Mouse (Mus musculus): Measurements from ENCODE around the gene Ccdc96.

DNA sequence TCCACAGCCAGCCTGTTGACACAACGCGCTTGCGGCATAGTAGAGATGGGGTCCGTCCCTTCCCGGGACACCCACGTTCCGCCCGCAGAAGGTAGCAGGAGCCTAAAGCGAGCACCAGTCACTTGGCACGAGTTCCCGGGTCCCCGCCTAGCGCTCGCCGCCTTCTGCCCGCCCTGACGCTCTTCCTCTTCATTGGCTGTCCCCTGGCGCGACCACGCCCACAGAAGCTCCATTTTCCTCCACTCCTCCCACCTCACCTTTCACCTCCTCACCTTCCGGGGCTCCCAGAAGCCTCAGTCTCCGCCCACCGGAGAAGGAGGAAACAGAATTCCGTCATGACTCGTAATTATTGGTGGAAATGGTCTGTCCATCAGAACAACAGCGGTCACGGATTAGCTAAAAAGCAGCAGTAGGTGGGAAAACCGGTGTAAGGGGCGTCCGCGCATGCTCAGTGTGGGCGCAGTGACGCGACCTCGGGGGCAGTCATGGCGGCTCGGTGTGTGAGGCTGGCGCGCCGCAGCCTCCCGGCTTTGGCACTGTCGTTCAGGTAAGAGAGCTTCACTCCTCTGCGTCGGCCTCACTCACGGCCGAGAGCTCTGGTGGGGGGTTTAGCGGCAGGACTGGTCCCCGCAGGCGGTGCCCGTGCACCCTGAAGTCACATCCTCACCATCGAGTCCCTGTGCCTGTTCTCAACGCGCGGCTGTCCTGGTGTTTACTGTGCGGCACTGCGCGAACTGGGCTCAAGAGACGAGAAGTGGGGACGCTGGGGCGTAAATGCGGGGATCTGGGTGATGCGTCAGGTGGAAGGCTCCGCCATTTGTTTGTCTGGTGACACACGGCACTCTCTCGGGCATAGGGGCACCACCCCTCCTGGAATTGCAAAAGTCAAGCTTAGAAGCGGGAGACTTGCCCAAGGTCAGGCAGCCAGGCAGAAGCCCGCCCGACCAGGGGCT is 19.4 kb upstream of the Ccdc96 start, which contains the start of gene Grpel1:
- TF ChIP-seq CTCF (conservative IDR thresholded peaks at IDR 0.05; ENCODE audit: low read length) (no peak), POU5F1 (IDR thresholded peaks at IDR 0.05; ENCODE audit: borderline replicate concordance, low read length) (no peak)

All from E14TG2a.4 (cell line).